Mouse (Mus musculus) brain, embryonic 14.5 days (tissue): Measurements from ENCODE around the gene Glb1.
A peak's percentile ranks its signal among the peaks of the same experiment; 100 is the strongest.

Experiments used
- CTCF ChIP-seq: fragments of 200-500 bp; IDR thresholded peaks from 2 replicates; pipeline ENCODE4 v1.5.1; 2012; ENCODE audit warnings: inconsistent platforms, mild to moderate bottlenecking, moderate library complexity, borderline replicate concordance; ENCODE audit not compliant: insufficient read depth, insufficient read length; ENCODE audit errors: extremely low read depth
- POLR2A ChIP-seq: fragments of 200-500 bp; IDR thresholded peaks from 2 replicates; pipeline ENCODE4 v1.6.1; 2012; ENCODE audit warnings: mild to moderate bottlenecking, inconsistent platforms, borderline replicate concordance; ENCODE audit not compliant: poor library complexity, insufficient read depth, insufficient read length, severe bottlenecking; ENCODE audit errors: extremely low read depth

DNA sequence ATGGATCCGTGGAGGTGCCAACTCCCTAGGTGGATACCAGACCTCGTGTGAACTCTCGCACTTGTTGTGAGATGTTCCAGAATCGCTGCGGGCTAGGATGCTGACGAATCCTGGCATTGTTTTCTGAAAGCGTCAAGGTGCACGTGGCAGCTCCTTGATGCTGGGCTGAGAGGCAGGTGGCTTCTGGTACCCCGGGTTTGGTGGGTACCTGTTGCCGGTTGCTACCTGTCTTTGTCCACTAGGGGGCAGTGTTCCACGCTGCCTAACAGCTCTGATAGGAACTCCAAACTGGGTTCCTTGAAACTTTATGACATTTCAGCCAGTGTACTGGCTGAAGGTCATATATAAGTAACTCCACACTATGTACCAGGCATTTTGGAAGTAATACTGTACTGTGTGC lies 14.8 kb downstream of the Glb1 start:
- peak; percentile 89 for TF ChIP-seq CTCF
- TF ChIP-seq POLR2A = no peak
